Mouse (Mus musculus) small intestine, adult 2 months (tissue): Measurements from ENCODE around the gene Pik3r5.

Experiments used
- CTCF ChIP-seq: fragments of 200-500 bp; IDR thresholded peaks from 2 replicates; pipeline ENCODE4 v1.5.1; 2012; ENCODE audit warnings: low read depth, mild to moderate bottlenecking, control low read depth, inconsistent platforms, low read length, moderate library complexity, mixed read lengths; ENCODE audit not compliant: insufficient replicate concordance, insufficient read length; ENCODE audit errors: extremely low read depth
- POLR2A ChIP-seq: fragments of 200-500 bp; IDR thresholded peaks from 2 replicates; pipeline ENCODE4 v1.6.1; 2012; ENCODE audit warnings: low read depth, mild to moderate bottlenecking, control low read depth, inconsistent platforms, low read length, moderate library complexity

- TF ChIP-seq CTCF (no peak), POLR2A (no peak)
Observed at GRCm38 (mm10) chr11:68390381-68391287, 41.3 kb upstream of the Pik3r5 start.
